Mouse (Mus musculus) liver, postnatal 0 days (tissue): Measurements from ENCODE around the gene Gm9999.

Source experiments
- CTCF ChIP-seq: sonication (generic); IDR thresholded peaks from 2 replicates; pipeline ENCODE4 v1.5.1; 2016; ENCODE audit warnings: antibody characterized with exemption, low read depth
- EP300 ChIP-seq: IDR thresholded peaks from 2 replicates; pipeline ENCODE4 v1.6.1; 2016; ENCODE audit warnings: antibody characterized with exemption, low read depth, mild to moderate bottlenecking

DNA sequence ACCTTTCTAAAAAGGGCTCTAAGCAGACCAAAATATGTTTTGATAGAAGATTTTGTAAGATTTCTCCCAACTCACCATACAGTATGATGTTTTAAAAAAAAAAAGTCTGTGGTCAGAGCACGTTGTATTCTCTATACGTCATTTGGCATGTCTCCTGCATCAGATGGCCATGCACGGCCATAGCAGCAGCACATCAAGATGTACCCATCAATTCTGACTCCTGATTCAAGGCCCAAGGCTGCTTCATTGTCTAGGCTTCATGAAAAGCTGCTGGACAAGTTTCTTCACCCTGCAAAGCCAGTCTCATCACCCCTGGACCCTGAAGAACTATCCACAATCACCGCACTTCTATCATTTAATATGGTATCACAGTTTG, 18.5 kb downstream of the Gm9999 start:
- no peak for TF ChIP-seq CTCF
- no peak for TF ChIP-seq EP300
